Mouse (Mus musculus): ENCODE results near the gene Slc22a13.
A peak's percentile ranks its signal among the peaks of the same experiment; 100 is the strongest.

The Slc22a13 gene

DNA sequence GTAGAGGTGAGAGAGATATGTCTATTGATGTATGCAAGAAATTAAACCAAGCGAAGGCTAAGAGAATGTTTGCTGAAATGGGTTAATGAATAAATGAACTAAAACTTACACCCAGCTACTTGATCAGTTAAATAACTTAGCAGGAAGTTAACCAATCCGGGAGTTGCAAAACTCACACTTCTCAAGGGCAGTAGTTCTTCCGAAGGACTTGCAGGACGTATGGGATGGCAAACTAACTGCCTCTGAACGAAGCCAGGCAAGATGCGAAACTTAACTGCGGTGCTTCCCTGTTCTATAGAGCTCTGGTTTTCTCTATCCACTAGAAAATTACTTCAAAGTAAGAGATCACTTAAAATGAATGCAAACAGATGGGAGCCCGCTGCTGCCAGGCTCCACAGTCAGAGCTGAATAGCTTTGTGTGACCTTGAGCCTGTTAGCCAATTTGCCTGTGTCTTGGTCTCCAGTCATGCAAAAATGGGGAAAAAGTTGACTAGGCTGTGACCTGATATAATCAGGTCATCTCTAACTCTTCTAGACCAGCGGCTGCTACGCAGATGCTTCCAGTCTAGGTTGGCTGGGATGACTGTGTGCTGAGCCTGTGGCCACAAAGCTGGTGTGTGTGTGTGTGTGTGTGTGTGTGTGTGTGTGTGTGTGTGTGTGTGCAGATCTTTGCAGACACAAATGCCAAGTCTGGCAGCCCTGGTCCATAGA lies 9.6 kb downstream of the Slc22a13 start:
- DNase-seq, result peak; percentile 34

GRCm38 (mm10) chr9:119192202-119192990 lies 16.5 kb downstream of the Slc22a13 start:
- peak; percentile 29 for DNase-seq

GRCm38 (mm10) chr9:119181241-119181728 lies 27.6 kb downstream of the Slc22a13 start:
- no peak for DNase-seq

- no peak for DNase-seq
Observed at GRCm38 (mm10) chr9:119179292-119179691, 29.6 kb downstream of the Slc22a13 start.

GRCm38 (mm10) chr9:119167608-119168007 lies 41.3 kb downstream of the Slc22a13 start:
- no peak for DNase-seq

GRCm38 (mm10) chr9:119165548-119165947 lies 43.4 kb downstream of the Slc22a13 start:
- DNase-seq, result no peak

DNA sequence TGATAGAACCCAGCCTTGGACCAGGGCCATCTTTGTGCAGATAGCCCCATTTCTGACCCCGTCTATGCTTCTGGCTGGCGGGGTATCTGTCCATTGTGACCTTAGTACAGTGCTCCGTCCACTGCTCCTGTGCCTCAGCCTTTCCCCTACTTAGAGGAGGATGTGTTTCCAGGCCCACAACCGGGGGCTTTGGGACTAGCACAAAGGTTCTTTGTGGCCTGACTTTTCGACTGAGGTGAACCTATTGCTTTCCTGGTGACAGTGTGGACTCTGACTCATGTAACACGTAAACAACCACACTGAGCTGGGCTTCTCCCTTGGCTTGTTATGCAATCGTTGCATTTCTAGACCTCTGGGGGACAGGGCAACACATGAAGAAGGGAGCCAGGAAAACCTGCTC lies 44.2 kb downstream of the Slc22a13 start:
- DNase-seq, result no peak

DNA sequence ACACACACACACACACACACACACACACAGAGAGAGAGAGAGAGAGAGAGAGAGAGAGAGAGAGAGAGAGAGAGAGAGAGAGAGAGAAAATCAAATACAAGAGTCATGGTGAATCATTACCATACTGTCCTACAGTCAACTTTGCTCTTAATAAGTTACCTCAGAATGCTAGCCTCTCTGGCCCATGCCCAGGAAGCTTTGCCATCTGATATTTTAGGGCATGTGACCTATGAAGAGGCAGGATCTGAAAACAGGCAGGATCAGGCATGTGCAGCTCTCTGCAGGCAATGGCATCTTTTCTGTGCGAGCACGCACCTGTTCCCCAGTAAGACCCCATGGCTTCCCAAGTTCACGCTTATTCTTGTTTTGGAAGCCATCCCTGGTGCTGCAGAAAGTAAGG lies 48.2 kb downstream of the Slc22a13 start:
- no peak for DNase-seq

DNA sequence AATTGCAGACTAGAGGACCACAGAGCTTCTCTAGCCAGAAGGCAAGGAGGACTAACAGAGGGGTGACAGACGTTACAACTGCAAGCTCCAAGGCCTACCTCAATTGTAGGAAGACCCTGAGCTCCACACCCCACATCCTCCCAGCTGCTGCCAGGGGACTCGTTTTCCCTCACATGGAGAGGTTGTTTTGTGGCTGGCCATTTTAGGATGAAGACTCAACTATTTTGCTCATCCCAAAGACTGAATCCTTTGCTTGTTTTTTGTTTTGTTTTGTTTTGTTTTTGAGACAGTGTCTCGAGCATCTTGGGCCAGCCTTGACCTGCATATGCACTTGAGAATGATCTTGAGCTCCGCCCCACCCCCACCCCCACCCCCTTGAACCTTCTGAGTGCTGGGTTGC lies 50.0 kb downstream of the Slc22a13 start, which contains the start of gene Gm47289:
Gm47289 (plus strand) TSS at position 301 of the 400 bp plus-strand sequence.
- no peak for DNase-seq

DNA sequence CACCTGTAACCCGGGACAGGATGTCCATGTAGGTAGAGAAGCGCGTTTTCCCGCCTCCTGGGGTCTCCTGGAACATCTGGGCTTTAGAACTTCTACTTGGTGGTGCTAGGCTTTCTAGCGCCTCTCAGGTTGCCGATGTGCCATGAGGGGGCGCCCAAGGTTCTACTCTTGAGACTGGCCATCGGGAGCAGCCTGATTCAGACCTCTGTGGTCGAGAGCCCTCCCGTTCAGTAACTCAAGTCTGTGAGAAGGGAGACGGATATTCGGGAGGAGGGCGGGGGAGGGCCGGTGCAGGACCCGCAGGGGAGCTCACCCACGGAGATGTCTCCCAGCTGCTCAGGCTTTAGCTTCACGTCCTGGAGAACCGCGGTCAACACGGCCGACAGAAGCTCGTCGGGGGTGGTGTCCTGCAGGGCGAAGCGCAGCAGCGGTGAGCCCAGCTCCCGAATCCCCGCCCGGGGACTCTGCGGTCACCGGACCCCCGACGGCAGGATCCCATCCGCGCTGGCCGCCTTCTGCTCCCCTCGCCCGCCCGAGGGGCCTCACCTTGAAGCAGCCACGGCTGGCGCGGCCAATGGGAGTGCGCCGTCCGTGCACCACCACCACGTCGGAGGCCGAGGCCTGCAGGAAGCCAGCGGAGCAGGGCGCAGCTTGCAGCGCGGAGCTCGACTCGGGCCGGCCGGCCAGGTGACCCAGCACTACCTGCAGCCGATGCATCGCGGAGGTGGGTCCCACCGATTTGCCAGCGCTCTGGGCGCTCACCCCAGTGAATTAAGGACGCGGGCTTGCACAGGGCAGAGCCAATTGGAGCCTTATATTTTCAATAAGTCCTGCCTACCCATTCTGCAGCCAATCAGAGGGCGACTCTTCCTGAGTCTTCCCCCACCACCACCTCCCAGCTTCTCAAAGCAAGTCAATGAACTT lies 52.4 kb downstream of the Slc22a13 start, which contains the start of gene Acaa1b:
Acaa1b (minus strand) TSS at position 816 of the 924 bp plus-strand sequence.
- DNase-seq, result peak; percentile 86

DNA sequence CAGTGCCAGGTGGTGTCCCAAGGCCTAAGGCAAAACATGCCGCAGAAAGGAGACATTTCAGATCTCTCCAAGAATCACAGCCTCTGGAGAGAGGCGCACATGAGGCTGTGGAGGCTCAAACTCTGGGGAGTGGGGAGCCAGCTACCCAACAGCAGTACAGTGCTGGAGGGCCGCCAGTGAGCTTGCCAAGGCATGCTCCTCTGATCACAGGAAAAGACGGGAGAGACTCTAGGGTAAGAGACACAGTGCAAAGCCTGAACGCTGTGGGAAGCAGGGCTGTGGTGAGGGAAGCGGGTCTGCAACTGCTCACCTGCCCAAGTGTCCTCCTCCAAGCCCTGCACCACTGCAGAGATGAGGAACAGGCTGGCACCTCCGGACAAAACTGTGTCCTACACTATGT lies 53.1 kb downstream of the Slc22a13 start:
- DNase-seq, result no peak

GRCm38 (mm10) chr9:119155416-119155815 lies 53.5 kb downstream of the Slc22a13 start:
- DNase-seq, result no peak

DNA sequence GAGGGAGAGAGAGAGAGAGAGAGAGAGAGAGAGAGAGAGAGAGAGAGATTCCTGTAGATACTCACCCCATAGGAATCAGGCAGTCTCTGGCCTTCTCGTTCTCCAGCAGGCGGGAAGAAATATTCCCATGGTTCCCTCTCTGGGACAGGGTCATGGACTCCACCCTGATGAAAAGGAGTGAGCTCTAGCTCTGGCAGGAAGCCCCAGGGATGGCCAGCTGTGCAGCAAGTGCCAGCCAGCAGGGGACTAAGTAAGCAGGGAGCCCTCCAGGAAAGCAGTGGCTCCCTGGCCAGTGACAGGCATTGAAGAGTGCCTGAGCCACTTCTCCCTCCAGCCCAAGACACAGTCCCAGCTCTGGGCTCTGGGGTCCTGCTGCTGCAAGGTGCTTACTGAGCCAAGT lies 57.1 kb downstream of the Slc22a13 start:
- no peak for DNase-seq

GRCm38 (mm10) chr9:119149601-119150000 lies 59.3 kb downstream of the Slc22a13 start:
- DNase-seq, result peak; percentile 65

DNA sequence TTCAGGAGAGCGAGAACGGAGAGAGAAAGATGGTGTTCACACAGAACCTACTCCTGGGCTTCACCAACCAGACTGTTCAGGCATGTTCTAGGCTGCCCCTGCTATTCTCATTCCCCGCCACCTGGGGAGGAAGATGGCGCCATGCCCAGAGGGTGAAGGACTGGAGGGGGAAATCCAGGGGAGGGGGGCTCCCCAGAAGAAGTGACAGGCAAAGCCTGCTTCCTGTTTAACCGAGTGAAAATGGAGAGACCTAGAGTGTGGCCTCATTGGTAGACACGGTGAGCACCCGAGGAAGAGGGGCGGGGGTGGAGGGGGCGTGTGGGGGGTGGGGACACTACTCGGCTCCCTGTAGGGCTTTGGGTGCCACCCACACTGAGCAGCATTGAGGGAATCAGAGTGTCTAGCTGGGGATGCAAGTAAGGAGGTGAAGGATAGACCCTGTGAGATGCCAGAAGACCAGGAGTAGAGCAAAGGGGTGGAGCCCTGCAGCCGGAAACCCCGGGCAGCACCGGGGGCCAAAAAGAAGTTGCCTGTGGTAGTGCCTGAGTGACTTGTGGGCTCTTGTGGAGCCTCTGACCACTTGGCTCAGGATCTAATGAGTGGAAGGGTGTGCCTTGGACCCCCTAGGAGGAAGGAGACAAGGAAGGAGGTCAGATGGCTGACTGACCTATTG lies 62.7 kb downstream of the Slc22a13 start:
- DNase-seq, result no peak

GRCm38 (mm10) chr9:119145638-119146037 lies 63.3 kb downstream of the Slc22a13 start:
- DNase-seq, result no peak

- no peak for DNase-seq
Observed at GRCm38 (mm10) chr9:119145137-119145536, 63.8 kb downstream of the Slc22a13 start.

DNA sequence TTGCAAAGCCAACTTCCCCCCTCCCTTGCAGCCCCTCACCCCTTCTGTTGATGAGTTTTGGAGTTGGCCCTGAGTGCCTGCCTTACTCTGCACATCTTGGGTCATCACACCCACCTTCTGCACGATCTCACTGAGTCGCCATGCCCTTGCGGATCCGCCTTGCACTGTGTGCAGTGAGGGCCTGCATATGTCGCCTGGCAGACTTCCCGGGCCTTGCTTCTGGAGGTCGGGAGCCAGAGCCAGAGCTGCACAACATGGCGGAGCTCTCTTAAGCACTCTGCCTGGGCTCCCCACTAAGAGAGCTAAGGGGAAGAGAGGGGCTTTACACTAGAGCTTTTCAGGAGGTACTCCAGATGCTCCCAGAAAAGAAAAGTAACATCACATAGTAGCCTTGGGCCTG lies 64.2 kb downstream of the Slc22a13 start:
- DNase-seq, result no peak

- no peak for DNase-seq
Observed at GRCm38 (mm10) chr9:119143372-119143771, 65.5 kb downstream of the Slc22a13 start.
